Mouse (Mus musculus): ENCODE data around the gene Gm43191. TPM values are rescaled to one million over a fixed set of nuclear protein-coding genes. Genes with fewer than 3 reads are reported as not detected.

Gene Gm43191
- polyA plus RNA-seq, 1 experiment: not detected

DNA sequence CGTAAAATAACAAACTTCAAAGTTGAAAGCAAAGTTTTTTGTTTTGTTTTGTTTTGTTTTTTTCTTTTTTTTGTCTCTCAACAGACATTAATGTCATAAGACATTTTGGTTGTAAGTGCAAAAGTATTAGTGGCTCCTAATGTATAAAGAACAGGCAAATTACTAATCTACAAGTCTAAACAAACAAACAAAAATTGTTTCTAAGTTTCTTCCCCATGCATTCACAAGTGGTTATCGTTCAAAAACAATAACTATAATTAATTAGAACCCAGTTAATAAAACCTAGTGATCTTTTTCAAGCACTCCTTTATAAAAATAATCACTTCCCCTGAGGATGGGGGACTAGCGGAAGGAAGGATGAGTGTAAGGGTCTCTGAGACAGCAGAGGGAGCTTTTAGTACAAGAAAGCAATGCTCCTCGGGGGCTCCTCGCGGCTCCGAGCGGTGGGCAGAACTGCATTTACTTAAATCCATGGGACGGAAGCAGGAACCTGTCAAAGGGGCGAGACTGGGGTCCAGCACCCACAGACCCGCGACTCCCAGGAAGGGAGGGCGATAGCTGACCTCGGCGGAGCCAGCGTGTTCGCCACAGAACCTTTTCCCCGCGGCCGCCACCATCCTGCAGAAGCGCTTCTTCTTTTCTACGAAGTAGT, 86.9 kb downstream of the Gm43191 start:
- Histone ChIP-seq H3K4me3 (ENCODE audit: extremely low read depth, insufficient read depth, insufficient read length) (peak overlapping the region; percentile 86), H3K27ac (ENCODE audit: insufficient read depth, low read length) (peak overlapping the region; percentile 83), H3K27me3 (ENCODE audit: control insufficient read depth, insufficient read depth, low read length) (no peaks in the 10 kb centered on the region), H3K36me3 (ENCODE audit: control insufficient read depth, insufficient read depth, low read length) (peaks cover 16% of the 10 kb centered on the region), H3K4me1 (ENCODE audit: control insufficient read depth, insufficient read depth, insufficient read length) (no peaks in the 10 kb centered on the region; the same call in 1 of the 2 replicates)
- TF ChIP-seq POLR2A (IDR thresholded peaks at IDR 0.05; ENCODE audit: low read depth, low read length): no peak
- no peak for TF ChIP-seq CTCF (IDR thresholded peaks at IDR 0.05; ENCODE audit: extremely low read depth, insufficient read depth, insufficient read length, insufficient replicate concordance)
- 2% methylated on average over 22 of the region's 22 CpGs for WGBS
- DNase-seq (ENCODE audit: low read depth in 1 of 2, low spot score in 2 of 2): no peak

Other genes with a start within 250 kb of the Gm43191 start
- 17.5 and 25.1 TPM in 2 replicates for gene Rtca, start 173.1 kb downstream of the Gm43191 start, polyA plus RNA-seq (2012; rRNA removed)
- 2.3 and 2.6 TPM in 2 replicates for gene Dbt, start 168.2 kb downstream of the Gm43191 start, polyA plus RNA-seq (2012; rRNA removed)
- gene Lrrc39, start 118.3 kb downstream of the Gm43191 start, polyA plus RNA-seq (2012; rRNA removed): 0.18 and 0.28 TPM in 2 replicates
- gene Sass6, start 86.3 kb downstream of the Gm43191 start, polyA plus RNA-seq (2012; rRNA removed): 1.6 and 1.9 TPM in 2 replicates
- 4.2 and 4.7 TPM in 2 replicates for gene Trmt13, start 66.7 kb downstream of the Gm43191 start, polyA plus RNA-seq (2012; rRNA removed)
- 12.2 and 12.6 TPM in 2 replicates for gene Mfsd14a, start 18.6 kb downstream of the Gm43191 start, polyA plus RNA-seq (2012; rRNA removed)
- 3.7 and 6.0 TPM in 2 replicates for gene Slc35a3, start 31.6 kb upstream of the Gm43191 start, polyA plus RNA-seq (2012; rRNA removed)
- 2.4 and 2.5 TPM in 2 replicates for gene Agl, start 126.9 kb upstream of the Gm43191 start, polyA plus RNA-seq (2012; rRNA removed)
- gene Frrs1, start 178.2 kb upstream of the Gm43191 start, polyA plus RNA-seq (2012; rRNA removed): 10.6 and 11.5 TPM in 2 replicates